Mouse (Mus musculus) forebrain, embryonic 15.5 days (tissue): ENCODE measurements around the gene Sult5a1. TPM values are rescaled to one million over a fixed set of nuclear protein-coding genes. Genes with fewer than 3 reads are reported as not detected.
A peak's percentile ranks its signal among the peaks of the same experiment; 100 is the strongest.
"Not testable (repeated sequence)": the region's sequence is repeated elsewhere in the genome, so short reads cannot be mapped to it uniquely, and the experiment has no call there.

Experiments
- ATAC-seq: fragments of 200-750 bp; cut with Nextera tagmentation; replicated peaks from 2 replicates; pipeline ENCODE4 v1.8.0; 2017; ENCODE audit warnings: mild to moderate bottlenecking, moderate TSS enrichment, moderate library complexity
- H3K27ac ChIP-seq: fragments of 300-500 bp; sonication (generic); replicated peaks from 2 replicates; pipeline ENCODE4 v1.5.1; 2015; ENCODE audit warnings: mild to moderate bottlenecking, inconsistent platforms
- H3K27me3 ChIP-seq: fragments of 300-500 bp; sonication (generic); 2 replicates; pipeline ENCODE4 v1.6.1; 2015; ENCODE audit warnings: inconsistent platforms
- H3K36me3 ChIP-seq: fragments of 300-500 bp; sonication (generic); 2 replicates; pipeline ENCODE4 v1.6.1; 2015; ENCODE audit warnings: mild to moderate bottlenecking, inconsistent platforms
- H3K4me1 ChIP-seq: fragments of 300-500 bp; sonication (generic); 2 replicates; pipeline ENCODE4 v1.6.1; 2015; ENCODE audit warnings: inconsistent platforms
- H3K4me2 ChIP-seq: fragments of 300-500 bp; sonication (generic); replicated peaks from 2 replicates; pipeline ENCODE4 v1.6.1; 2015; ENCODE audit warnings: mild to moderate bottlenecking, inconsistent platforms
- H3K4me3 ChIP-seq: fragments of 300-500 bp; sonication (generic); 2 replicates; pipeline ENCODE4 v1.5.1; 2015; ENCODE audit warnings: mild to moderate bottlenecking, inconsistent platforms
- H3K9ac ChIP-seq: fragments of 300-500 bp; sonication (generic); replicated peaks from 2 replicates; pipeline ENCODE4 v1.6.1; 2015; ENCODE audit warnings: mild to moderate bottlenecking, inconsistent platforms
- H3K9me3 ChIP-seq: fragments of 300-500 bp; sonication (generic); 2 replicates; pipeline ENCODE4 v1.6.1; 2016; ENCODE audit warnings: inconsistent platforms
- WGBS: fragments of 180-500 bp; shearing (Covaris S2); methylation state at CpG from one replicate; pipeline ENCODE4 v1.1.7; 2015; ENCODE audit warnings: mixed read lengths; 5-methylcytosine and 5-hydroxymethylcytosine counted together
- polyA plus RNA-seq: library from polyadenylated mRNA; unstranded; fragments of >200 nt; fragmentation: Nextera tagmentation; extraction: Ambion mirVana; gene quantifications from 2 replicates; pipeline ENCODE4 v1.2.1, GENCODE M21; 2015

Gene Sult5a1
- polyA plus RNA-seq, 1 experiment from 2014 or later: 0.69 TPM

GRCm38 (mm10) chr8:123108010-123108409 is 50.1 kb downstream of the Sult5a1 start:
- Histone ChIP-seq H3K9me3 (no peaks in the 10 kb centered on the region), H3K4me1 (peaks cover 14% of the 10 kb centered on the region), H3K27ac (no peak overlapping the region), H3K9ac (no peak overlapping the region), H3K4me2 (no peak overlapping the region), H3K27me3 (no peaks in the 10 kb centered on the region), H3K36me3 (peaks cover 24% of the 10 kb centered on the region), H3K4me3 (no peak overlapping the region)
- WGBS: 79% methylated on average over 1 of the region's 1 CpGs
- ATAC-seq: no peak

DNA sequence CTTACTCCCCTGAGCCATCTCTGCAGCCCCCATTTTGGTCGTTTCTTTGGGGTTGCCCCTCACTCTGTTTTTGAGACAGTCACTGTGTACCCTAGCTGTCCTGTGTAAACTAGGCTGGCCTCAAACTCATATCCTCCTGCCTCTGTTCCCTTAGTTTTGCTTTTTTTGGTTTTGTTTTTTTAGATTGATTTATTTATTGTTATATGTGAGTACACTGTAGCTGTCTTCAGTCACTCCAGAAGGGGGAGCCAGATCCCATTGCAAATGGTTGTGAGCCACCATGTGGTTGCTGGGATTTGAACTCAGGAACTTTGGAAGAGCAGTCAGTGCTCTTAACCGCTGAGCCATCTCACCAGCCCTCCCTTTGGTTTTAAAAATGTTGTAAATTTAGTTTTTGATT is 51.6 kb downstream of the Sult5a1 start:
- H3K4me3 ChIP-seq: no peak overlapping the region
- peaks cover 18% of the 10 kb centered on the region for H3K4me1 ChIP-seq
- WGBS: 59% methylated on average over 2 of the region's 2 CpGs
- no peak for ATAC-seq
- no peaks in the 10 kb centered on the region for H3K27me3 ChIP-seq
- peaks cover 24% of the 10 kb centered on the region for H3K36me3 ChIP-seq
- no peak overlapping the region for H3K9ac ChIP-seq
- no peak overlapping the region for H3K27ac ChIP-seq
- H3K4me2 ChIP-seq: no peak overlapping the region
- H3K9me3 ChIP-seq: no peaks in the 10 kb centered on the region

DNA sequence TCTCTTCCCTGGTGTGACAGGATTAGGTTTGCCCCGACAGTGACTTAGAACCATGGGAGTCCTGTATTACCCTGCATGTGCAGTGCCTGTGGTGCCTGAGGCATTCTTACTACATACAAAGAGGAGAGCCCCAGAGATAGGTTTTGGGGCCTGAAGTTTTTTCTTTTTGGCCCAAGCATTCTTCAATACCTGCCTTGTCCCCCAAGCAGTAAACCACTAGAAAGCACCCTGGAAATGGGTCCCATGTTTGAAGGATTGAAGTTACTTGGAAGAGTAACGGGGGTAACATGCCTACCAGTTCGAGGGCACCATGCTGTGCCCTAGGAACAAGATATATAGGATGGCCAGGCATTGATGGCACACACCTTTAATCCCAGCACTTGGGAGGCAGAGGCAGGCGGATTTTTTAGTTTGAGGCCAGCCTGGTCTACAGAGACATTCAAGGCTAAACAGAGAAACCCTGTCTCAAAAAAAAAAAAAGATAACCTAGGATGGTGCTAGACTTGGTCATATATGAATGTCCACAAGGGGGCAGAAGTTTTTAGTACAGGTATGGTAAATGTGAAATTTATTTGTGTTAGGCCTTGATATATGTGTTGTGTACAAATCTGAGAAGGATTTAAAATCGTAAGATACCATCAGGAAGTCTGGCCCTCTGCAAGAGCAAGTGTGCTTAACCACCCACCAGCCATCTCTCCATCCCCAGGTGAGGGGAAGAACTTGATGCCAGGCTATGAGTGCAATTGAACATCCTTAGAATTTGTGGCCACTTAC is 52.4 kb downstream of the Sult5a1 start:
- Histone ChIP-seq H3K9ac (no peak overlapping the region), H3K27ac (no peak overlapping the region), H3K4me1 (peaks cover 19% of the 10 kb centered on the region), H3K27me3 (no peaks in the 10 kb centered on the region), H3K9me3 (no peaks in the 10 kb centered on the region), H3K36me3 (peaks cover 24% of the 10 kb centered on the region), H3K4me2 (no peak overlapping the region), H3K4me3 (no peak overlapping the region)
- WGBS: 63% methylated on average over 5 of the region's 5 CpGs
- no peak for ATAC-seq

GRCm38 (mm10) chr8:123104046-123104767 is 53.9 kb downstream of the Sult5a1 start:
- Histone ChIP-seq H3K27ac (no peak overlapping the region), H3K4me2 (no peak overlapping the region), H3K9ac (no peak overlapping the region), H3K27me3 (no peaks in the 10 kb centered on the region), H3K36me3 (peaks cover 24% of the 10 kb centered on the region), H3K4me1 (peaks cover 19% of the 10 kb centered on the region), H3K9me3 (no peaks in the 10 kb centered on the region), H3K4me3 (peak overlapping the region; percentile 85; the same call in 1 of the 2 replicates)
- ATAC-seq: no peak
- 78% methylated on average over 6 of the region's 6 CpGs for WGBS

- peak overlapping the region; percentile 95 for H3K9ac ChIP-seq
- H3K9me3 ChIP-seq: no peaks in the 10 kb centered on the region
- WGBS: 18% methylated on average over 15 of the region's 15 CpGs
- H3K36me3 ChIP-seq: peaks cover 24% of the 10 kb centered on the region
- H3K4me3 ChIP-seq: peak overlapping the region; percentile 85
- no peaks in the 10 kb centered on the region for H3K27me3 ChIP-seq
- H3K4me1 ChIP-seq: peaks cover 19% of the 10 kb centered on the region
- no peak for ATAC-seq
- H3K4me2 ChIP-seq: peak overlapping the region; percentile 69
- no peak overlapping the region for H3K27ac ChIP-seq
Measured at GRCm38 (mm10) chr8:123103285-123103684, 54.8 kb downstream of the Sult5a1 start.

GRCm38 (mm10) chr8:123102855-123103254 is 55.3 kb downstream of the Sult5a1 start:
- not testable (repeated sequence) for H3K27me3 ChIP-seq, H3K9me3 ChIP-seq
- peak overlapping the region; percentile 95; the same call in 1 of the 2 replicates for H3K27ac ChIP-seq
- peak; percentile 31; the same call in 1 of the 2 replicates for ATAC-seq
- 1% methylated on average over 26 of the region's 26 CpGs for WGBS
- H3K4me2 ChIP-seq: peak overlapping the region; percentile 69
- peak overlapping the region; percentile 85 for H3K4me3 ChIP-seq
- peaks cover 19% of the 10 kb centered on the region for H3K4me1 ChIP-seq
- H3K9ac ChIP-seq: peak overlapping the region; percentile 95
- H3K36me3 ChIP-seq: peaks cover 24% of the 10 kb centered on the region

DNA sequence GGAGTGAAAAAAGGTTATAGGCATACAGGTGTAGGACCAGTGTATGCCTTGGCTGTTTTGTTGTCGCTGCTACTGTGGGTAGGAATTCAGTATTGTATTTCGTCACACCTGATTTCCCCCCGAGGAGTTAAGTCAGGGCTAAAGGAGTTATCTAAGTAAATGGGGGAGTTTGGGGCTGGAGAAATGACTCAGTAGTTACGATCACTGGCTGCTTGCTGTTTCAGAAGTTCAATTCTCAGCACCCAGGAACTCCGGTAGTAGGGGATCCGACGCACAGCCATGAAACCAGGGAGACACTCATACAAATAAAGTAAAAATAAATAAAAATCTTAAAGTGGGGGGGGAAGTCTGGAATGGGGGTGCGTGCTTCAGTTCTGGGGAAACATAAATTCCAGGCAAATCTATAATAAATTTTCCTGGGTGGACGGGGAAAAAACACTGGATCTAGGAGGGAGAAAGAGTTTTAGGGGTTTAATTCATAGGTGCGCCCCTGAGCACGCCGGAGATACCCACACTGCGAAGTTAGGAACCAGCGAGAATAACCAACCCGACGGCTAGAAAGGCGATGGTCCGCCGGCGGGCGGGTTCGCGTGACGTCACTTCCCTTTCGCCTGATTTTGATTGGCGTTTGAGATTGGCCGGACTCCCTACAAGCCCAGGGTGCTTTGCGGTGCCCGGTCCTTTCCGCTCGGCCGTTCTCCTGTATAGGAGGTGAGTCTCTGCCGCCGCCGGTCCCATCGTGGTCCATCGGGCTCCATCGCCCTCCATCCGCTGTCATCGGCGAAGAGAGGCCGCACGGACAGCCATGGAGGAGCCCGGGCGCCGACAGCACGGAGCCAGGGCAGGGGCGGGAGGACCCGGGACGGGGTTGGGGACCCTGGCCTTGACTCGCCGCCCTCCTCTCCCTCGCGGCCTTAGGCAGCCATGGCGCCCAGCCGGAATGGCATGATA is 56.1 kb downstream of the Sult5a1 start, which contains the start of gene Rpl13:
Gene Rpl13 (plus strand): TSS at position 616 of the 951 bp plus-strand sequence.
- H3K9me3 ChIP-seq: no peaks in the 10 kb centered on the region
- H3K4me1 ChIP-seq: peaks cover 19% of the 10 kb centered on the region
- H3K9ac ChIP-seq: peak within 1 kb of the TSS; percentile 95
- WGBS: 1% methylated on average over 48 of the region's 56 CpGs
- ATAC-seq: peak; percentile 97
- peaks cover 32% of the 10 kb centered on the region for H3K36me3 ChIP-seq
- peak within 1 kb of the TSS; percentile 85 for H3K4me3 ChIP-seq
- H3K27ac ChIP-seq: peak within 1 kb of the TSS; percentile 95
- H3K27me3 ChIP-seq: no peaks in the 10 kb centered on the region
- H3K4me2 ChIP-seq: peak within 1 kb of the TSS; percentile 69

DNA sequence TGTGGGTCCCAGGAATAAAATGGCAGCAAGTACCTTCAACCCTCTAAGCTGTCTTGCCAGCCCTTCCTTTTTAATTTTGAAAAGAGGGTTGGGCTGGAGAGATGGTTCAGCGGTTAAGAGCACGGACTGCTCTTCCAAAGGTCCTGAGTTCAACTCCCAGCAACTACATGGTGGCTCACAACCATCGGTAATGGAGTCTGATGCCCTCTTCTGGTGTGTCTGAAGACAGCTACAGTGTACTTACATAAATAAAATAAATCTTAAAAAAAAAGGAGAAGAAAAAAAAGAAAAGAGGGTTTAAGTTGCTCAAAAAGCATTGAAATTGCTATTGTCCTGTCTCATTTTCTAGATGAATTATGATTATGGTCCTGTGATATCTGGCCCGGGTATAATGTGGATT is 56.9 kb downstream of the Sult5a1 start:
- WGBS: 86% methylated on average over 4 of the region's 4 CpGs
- Histone ChIP-seq H3K27ac (no peak overlapping the region), H3K36me3 (peaks cover 32% of the 10 kb centered on the region), H3K9ac (no peak overlapping the region), H3K9me3 (no peaks in the 10 kb centered on the region), H3K27me3 (no peaks in the 10 kb centered on the region), H3K4me2 (no peak overlapping the region), H3K4me3 (no peak overlapping the region), H3K4me1 (peaks cover 19% of the 10 kb centered on the region)
- no peak for ATAC-seq

DNA sequence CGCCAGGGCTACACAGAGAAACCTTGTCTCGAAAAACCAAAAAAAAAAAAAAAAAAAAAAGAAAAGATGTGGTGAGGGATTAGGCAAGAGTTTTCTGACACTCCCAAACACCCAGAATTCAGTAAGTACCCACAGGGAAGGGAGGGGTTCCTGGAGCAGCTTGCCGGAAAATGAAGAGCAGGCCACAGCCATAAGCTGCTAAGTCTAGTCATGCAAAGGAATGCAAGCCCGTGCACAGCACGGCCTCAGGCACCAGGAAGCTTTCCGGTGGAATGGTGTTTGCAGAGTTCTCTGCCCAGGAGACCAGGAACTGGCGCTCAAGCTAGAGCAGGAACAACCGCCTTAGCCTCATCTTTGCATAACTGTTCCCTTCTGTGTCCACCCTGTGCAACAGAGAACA is 57.8 kb downstream of the Sult5a1 start:
- WGBS: 64% methylated on average over 8 of the region's 8 CpGs
- Histone ChIP-seq H3K4me1 (peaks cover 19% of the 10 kb centered on the region), H3K9ac (no peak overlapping the region), H3K9me3 (no peaks in the 10 kb centered on the region), H3K36me3 (peaks cover 29% of the 10 kb centered on the region), H3K27ac (no peak overlapping the region), H3K4me2 (no peak overlapping the region), H3K4me3 (no peak overlapping the region), H3K27me3 (no peaks in the 10 kb centered on the region)
- no peak for ATAC-seq

GRCm38 (mm10) chr8:123097786-123098584 is 60.1 kb downstream of the Sult5a1 start:
- H3K27ac ChIP-seq: no peak overlapping the region
- H3K4me2 ChIP-seq: no peak overlapping the region
- H3K9ac ChIP-seq: no peak overlapping the region
- H3K9me3 ChIP-seq: no peaks in the 10 kb centered on the region
- ATAC-seq: no peak
- H3K4me3 ChIP-seq: no peak overlapping the region
- H3K4me1 ChIP-seq: peaks cover 6% of the 10 kb centered on the region
- WGBS: 73% methylated on average over 12 of the region's 12 CpGs
- no peaks in the 10 kb centered on the region for H3K27me3 ChIP-seq
- peaks cover 33% of the 10 kb centered on the region for H3K36me3 ChIP-seq

DNA sequence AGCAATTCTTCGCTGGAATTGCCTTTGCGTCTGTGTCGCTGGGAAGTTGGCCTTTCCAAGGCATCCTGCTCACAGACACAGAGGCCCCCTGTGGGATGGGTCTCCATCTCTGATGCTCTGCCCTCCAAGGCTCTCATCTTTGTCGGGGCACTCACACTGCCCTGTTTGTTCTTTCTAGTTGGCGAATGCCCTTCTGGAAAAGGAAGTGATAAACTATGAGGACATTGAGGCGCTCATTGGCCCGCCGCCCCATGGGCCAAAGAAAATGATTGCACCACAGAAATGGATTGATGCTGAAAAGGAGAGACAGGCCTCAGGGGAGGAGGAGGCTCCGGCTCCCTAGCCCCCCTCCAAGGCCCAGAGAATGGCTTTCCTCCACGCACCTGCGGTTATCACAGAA is 60.9 kb downstream of the Sult5a1 start:
- Histone ChIP-seq H3K4me2 (no peak overlapping the region), H3K36me3 (peaks cover 35% of the 10 kb centered on the region), H3K4me3 (no peak overlapping the region), H3K27ac (no peak overlapping the region), H3K9me3 (no peaks in the 10 kb centered on the region), H3K9ac (no peak overlapping the region), H3K4me1 (peaks cover 6% of the 10 kb centered on the region), H3K27me3 (no peaks in the 10 kb centered on the region)
- no peak for ATAC-seq
- WGBS: 93% methylated on average over 11 of the region's 11 CpGs
